ENCODE assay signal across 8 mouse cellular contexts in the genomic region with DNA sequence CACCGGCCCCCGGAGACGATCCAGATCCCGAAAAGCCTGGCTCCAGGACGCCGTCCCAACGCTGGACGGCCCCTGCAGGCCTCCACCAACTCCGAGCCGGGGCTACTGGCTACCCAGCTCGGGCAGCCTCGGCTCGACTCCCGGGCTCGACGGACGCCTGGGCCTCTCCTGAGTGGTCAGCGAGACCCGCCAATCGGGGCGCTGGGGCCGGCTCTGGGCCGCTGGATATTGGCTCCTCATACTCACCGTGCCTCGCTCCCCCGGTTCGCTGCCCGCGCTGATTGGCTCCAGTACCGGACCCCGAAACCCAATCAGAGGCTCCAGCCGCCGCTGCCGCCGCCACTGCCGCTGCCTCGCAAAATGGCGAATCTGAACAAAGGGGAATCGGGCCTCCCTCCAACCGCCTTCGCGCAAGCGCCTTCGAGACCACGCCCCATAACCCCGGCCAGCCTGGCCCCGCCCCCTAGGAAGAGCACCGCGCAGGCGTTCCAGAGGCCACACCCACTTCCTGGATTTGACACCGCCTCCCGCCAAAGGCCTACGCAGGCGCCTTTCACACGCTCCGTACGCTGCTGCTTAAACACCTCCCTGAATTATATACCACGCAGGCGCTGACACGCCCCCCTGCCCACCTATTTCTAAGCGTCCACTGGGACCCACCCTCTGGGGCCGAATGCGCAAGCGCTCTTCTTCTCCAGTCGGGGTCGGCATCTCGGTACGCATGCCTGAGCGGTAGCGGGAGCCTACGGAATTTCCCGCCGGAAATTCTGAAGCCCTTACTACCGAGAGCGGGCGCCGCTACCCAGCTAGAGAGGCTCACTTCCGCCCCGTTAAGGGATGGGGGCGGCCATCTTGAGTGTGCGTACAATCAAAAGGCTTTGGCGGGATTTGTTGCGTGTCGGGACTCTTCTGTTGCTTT. TPM values are rescaled to one million over a fixed set of nuclear protein-coding genes. Genes with fewer than 3 reads are reported as not detected.
DNase-seq lines count a peak whose midpoint lies in the region; ATAC-seq lines count a peak whose summit lies in the region.

A gene (minus strand): TSS at position 527 of the 919 bp plus-strand sequence.
A gene (plus strand): TSS at position 635 of the 919 bp plus-strand sequence.

- peaks cover 18% of the 10 kb centered on the region for H3K36me3 ChIP-seq in heart, embryonic 10.5 days
- peaks cover 17% of the 10 kb centered on the region for H3K36me3 ChIP-seq in kidney, embryonic 15.5 days

- H3K27me3 ChIP-seq in heart, embryonic 10.5 days (ENCODE audit: insufficient read depth, poor library complexity, severe bottlenecking): no peaks in the 10 kb centered on the region
- no peaks in the 10 kb centered on the region for H3K27me3 ChIP-seq in kidney, embryonic 15.5 days

- DNase-seq in B cell, adult 2 months: peak; percentile 100
- DNase-seq in brain, adult 2 months (ENCODE audit: low read depth, low spot score): peak; percentile 100
- peak; percentile 100 for DNase-seq in heart, embryonic 10.5 days (ENCODE audit: low spot score)
- peak; percentile 100 for DNase-seq in liver
- peak; percentile 100 for DNase-seq in spleen, postnatal 4 days (ENCODE audit: low spot score in 2 of 2)

- ATAC-seq in erythroblast, adult 5-6 weeks (replicated peaks; ENCODE audit: low FRiP score, poor library complexity, severe bottlenecking): peak; percentile 82
- peak; percentile 97 for ATAC-seq in kidney, embryonic 15.5 days (replicated peaks; ENCODE audit: low FRiP score)
- ATAC-seq in monocyte, adult 5-6 weeks (replicated peaks; ENCODE audit: insufficient number of reproducible peaks, low FRiP score, low TSS enrichment, poor library complexity, severe bottlenecking): peak; percentile 72

- under 1% methylated on average over 83 of the region's 84 CpGs for WGBS in heart, embryonic 10.5 days
- WGBS in kidney, embryonic 15.5 days: under 1% methylated on average over 84 of the region's 84 CpGs

- peak within 1 kb of the TSS; percentile 77 for H3K4me2 ChIP-seq in kidney, embryonic 15.5 days

- peak within 1 kb of the TSS; percentile 99 for H3K27ac ChIP-seq in heart, embryonic 10.5 days
- peak within 1 kb of the TSS; percentile 100 for H3K27ac ChIP-seq in kidney, embryonic 15.5 days

- peaks cover 23% of the 10 kb centered on the region for H3K4me1 ChIP-seq in heart, embryonic 10.5 days
- H3K4me1 ChIP-seq in kidney, embryonic 15.5 days: peaks cover 28% of the 10 kb centered on the region

- peak within 1 kb of the TSS; percentile 91 for H3K4me3 ChIP-seq in heart, embryonic 10.5 days
- H3K4me3 ChIP-seq in kidney, embryonic 15.5 days (replicated peaks): peak within 1 kb of the TSS; percentile 72

- no peaks in the 10 kb centered on the region for H3K9me3 ChIP-seq in heart, embryonic 10.5 days
- H3K9me3 ChIP-seq in kidney, embryonic 15.5 days (replicated peaks): no peaks in the 10 kb centered on the region

- peak within 1 kb of the TSS; percentile 86 for H3K9ac ChIP-seq in kidney, embryonic 15.5 days

RNA-seq across cellular contexts. Expression of the first gene that starts in this region (rescaled TPM):
- total RNA-seq in erythroblast, adult 5-6 weeks (2015; ENCODE audit: low replicate concordance): 44.0 and 47.2 TPM in 2 replicates
- total RNA-seq in erythroblast, adult 5-6 weeks (2017; ENCODE audit: low replicate concordance): 30.6 and 42.7 TPM in 2 replicates
- polyA plus RNA-seq in heart, embryonic 10.5 days (2016; fragmentation: Nextera tagmentation; extraction: Ambion mirVana): 13.7 and 17.3 TPM in 2 replicates
- polyA plus RNA-seq in kidney, embryonic 15.5 days (2015; fragmentation: Nextera tagmentation; extraction: Ambion mirVana): 15.8 and 17.8 TPM in 2 replicates
- total RNA-seq in monocyte, adult 5-6 weeks (2017): 23.0 to 41.0 TPM (median 25.3 TPM) in 3 replicates

RNA-seq across cellular contexts. Expression of the second gene that starts in this region (rescaled TPM):
- total RNA-seq in erythroblast, adult 5-6 weeks (2015; ENCODE audit: low replicate concordance): 28.2 and 32.1 TPM in 2 replicates
- 31.6 and 34.2 TPM in 2 replicates for total RNA-seq in erythroblast, adult 5-6 weeks (2017; ENCODE audit: low replicate concordance)
- polyA plus RNA-seq in heart, embryonic 10.5 days (2016; fragmentation: Nextera tagmentation; extraction: Ambion mirVana): 56.7 and 78.1 TPM in 2 replicates
- polyA plus RNA-seq in kidney, embryonic 15.5 days (2015; fragmentation: Nextera tagmentation; extraction: Ambion mirVana): 72.4 and 74.9 TPM in 2 replicates
- total RNA-seq in monocyte, adult 5-6 weeks (2017): 106 to 120 TPM (median 118 TPM) in 3 replicates

Comparison
In these comparisons a context has a peak if more than half of its experiments do, and no peak if none do; other contexts are left out.
1. Peak in every context shown above with its lines: DNase-seq, ATAC-seq, H3K4me3 ChIP-seq and H3K27ac ChIP-seq.